Mouse (Mus musculus) testis, adult 2 months (tissue): Measurements from ENCODE around the gene Stard8. TPM values are rescaled to one million over a fixed set of nuclear protein-coding genes. Genes with fewer than 3 reads are reported as not detected.

Experiments
- H3K27ac ChIP-seq: fragments of 200-500 bp; 2 replicates; pipeline ENCODE4 v1.5.1; 2012; ENCODE audit warnings: low read depth, low read length; ENCODE audit not compliant: control insufficient read depth, insufficient read depth
- H3K27me3 ChIP-seq: fragments of 200-500 bp; 2 replicates; pipeline ENCODE4 v1.6.1; 2012; ENCODE audit warnings: mild to moderate bottlenecking, low read length, moderate library complexity; ENCODE audit not compliant: control insufficient read depth, insufficient read depth
- H3K36me3 ChIP-seq: fragments of 200-500 bp; 2 replicates; pipeline ENCODE4 v1.6.1; 2012; ENCODE audit warnings: mild to moderate bottlenecking, low read length; ENCODE audit not compliant: control insufficient read depth, insufficient read depth
- H3K4me1 ChIP-seq: fragments of 200-500 bp; 2 replicates; pipeline ENCODE4 v1.6.1; 2012; ENCODE audit warnings: low read length; ENCODE audit not compliant: control insufficient read depth, insufficient read depth
- H3K4me3 ChIP-seq: fragments of 200-500 bp; 2 replicates; pipeline ENCODE4 v1.5.1; 2012; ENCODE audit warnings: low read depth, mild to moderate bottlenecking, low read length, moderate library complexity, mixed read lengths; ENCODE audit not compliant: control insufficient read depth
- CTCF ChIP-seq: fragments of 200-500 bp; IDR thresholded peaks from 2 replicates; pipeline ENCODE4 v1.5.1; 2012; ENCODE audit warnings: low read depth, mild to moderate bottlenecking, inconsistent platforms, low read length, moderate library complexity; ENCODE audit not compliant: control insufficient read depth, insufficient read depth, insufficient replicate concordance
- POLR2A ChIP-seq: fragments of 200-500 bp; IDR thresholded peaks from 2 replicates; pipeline ENCODE4 v1.6.1; 2012; ENCODE audit warnings: low read depth, mild to moderate bottlenecking, inconsistent platforms, low read length, moderate library complexity; ENCODE audit not compliant: control insufficient read depth
- polyA plus RNA-seq: library from polyadenylated mRNA; depleted of rRNA; stranded (reverse); fragments of >200 nt; gene quantifications from 2 replicates; pipeline ENCODE4 v1.2.3, GENCODE M21; 2012

The Stard8 gene
- polyA plus RNA-seq, 1 experiment = 7.7 TPM

DNA sequence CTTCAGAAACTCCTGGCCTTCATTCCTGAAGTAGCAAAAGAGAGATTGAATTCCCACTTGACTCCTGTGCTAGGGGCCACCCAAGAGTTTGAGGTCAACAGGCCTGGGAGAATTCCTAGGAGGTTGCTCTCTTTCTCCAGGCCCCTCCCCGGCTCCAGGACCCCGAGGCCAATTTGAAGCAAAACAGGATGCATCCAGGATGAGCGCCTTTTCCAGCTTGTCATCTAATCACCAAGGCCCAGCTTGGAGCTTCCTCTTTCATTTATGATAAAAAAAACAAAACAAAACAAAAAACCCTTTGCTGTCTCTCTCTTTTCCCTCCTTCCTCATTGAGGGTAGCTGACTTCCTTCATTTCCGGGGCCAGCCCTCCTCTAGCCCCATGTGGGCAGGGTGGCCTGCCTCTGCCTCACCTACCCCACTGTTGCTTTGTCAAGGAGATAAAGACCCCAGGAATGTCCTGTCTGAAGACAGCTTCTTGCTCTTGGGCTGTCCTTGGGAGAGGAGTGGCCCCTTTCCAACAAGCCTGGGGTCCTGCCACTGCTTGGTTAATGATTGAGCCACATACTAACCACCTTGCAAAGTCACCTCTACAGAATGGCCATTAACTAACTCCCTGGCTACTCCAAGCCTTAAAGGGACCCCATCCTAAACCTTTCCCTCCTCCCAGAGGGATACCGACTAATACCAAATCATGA, 43.5 kb downstream of the Stard8 start:
- H3K4me1 ChIP-seq = peaks cover 4% of the 10 kb centered on the region
- no peaks in the 10 kb centered on the region for H3K27me3 ChIP-seq
- H3K36me3 ChIP-seq = no peaks in the 10 kb centered on the region
- TF ChIP-seq CTCF (no peak), POLR2A (no peak)
- H3K27ac ChIP-seq = no peak overlapping the region
- H3K4me3 ChIP-seq = no peak overlapping the region

DNA sequence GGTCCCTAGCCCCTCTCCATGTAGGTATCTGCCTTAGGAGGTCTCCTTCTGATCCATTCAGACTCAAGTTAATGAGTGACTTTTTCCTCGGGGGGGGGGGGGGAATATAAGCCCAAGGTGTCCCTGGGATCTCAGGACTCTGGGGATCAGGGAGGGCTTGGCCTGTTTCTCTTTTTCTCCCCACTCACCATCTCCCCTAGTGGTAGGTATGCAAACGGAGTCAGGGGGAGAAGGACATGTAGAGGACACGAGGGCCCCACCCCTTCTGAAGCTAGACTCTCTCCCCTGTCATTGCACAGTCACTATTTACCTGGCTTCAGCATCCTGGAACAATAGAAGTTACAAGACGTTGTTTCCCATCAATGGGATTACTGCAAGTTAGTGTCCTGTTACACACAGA, 45.1 kb downstream of the Stard8 start:
- H3K4me1 ChIP-seq = peaks cover 3% of the 10 kb centered on the region
- H3K27me3 ChIP-seq = no peaks in the 10 kb centered on the region
- H3K36me3 ChIP-seq = no peaks in the 10 kb centered on the region
- H3K27ac ChIP-seq = peak overlapping the region; percentile 29; the same call in 1 of the 2 replicates
- TF ChIP-seq CTCF (no peak), POLR2A (no peak)
- no peak overlapping the region for H3K4me3 ChIP-seq

DNA sequence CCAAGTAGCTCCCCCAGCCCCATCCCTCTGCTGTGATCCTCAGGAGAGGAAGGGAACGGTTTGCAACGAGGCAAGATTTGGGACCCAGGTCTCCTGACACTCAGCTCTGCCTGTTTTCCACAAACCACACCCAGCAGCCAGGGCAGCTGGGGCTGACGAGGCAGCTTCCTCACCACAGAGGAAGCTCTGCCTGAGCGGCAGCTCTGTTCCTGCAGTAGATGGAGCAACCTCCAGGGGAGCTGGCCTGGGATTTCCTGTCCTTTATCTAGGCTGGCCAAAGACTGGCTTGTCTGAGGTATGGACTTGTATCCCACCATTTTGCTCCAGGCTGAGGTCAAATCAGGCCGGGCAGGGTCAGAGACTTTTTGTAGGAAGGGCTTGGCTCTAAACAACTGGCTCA, 46.2 kb downstream of the Stard8 start:
- Histone ChIP-seq H3K4me1 (peaks cover 3% of the 10 kb centered on the region), H3K27me3 (no peaks in the 10 kb centered on the region), H3K36me3 (no peaks in the 10 kb centered on the region), H3K4me3 (no peak overlapping the region), H3K27ac (no peak overlapping the region)
- no peak for TF ChIP-seq CTCF
- no peak for TF ChIP-seq POLR2A

DNA sequence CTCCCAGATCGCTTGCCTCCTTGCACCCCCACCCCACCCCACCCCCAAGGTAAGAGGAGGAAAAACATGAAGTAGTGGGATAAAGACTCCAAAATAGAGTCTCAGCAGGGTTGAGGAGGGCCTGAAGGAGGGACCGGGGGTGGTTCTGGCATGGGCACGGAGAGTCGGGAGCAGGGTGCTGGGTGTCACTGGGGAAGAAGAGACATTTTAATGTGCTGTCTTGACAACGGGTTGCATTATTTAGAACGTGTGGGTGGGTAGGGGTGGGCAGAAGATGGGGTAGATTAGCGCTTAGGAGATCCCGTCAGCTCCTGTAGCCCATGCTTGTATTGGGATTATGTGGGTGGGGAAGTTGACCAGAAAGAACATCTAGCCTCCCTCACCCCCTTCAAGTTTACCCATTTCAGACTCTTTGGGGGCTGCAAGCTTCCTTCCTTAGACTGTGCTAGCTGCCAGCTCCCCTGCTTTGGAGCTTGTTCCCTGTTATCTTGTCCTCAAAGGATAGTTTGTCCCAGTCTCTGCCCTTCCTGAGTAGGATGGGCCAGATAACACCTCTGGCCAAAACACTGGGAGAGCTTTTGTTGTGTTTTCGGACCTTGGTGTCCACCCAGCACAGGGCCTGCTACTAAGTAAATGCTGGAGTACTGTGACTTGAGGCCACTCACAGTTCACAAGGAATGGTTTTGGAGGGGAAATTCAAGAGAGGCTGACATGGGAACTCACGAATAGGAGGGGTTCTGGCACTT, 47.9 kb downstream of the Stard8 start:
- no peak overlapping the region for H3K4me3 ChIP-seq
- H3K4me1 ChIP-seq = peaks cover 3% of the 10 kb centered on the region
- no peaks in the 10 kb centered on the region for H3K27me3 ChIP-seq
- TF ChIP-seq CTCF = no peak
- no peak for TF ChIP-seq POLR2A
- H3K36me3 ChIP-seq = no peaks in the 10 kb centered on the region
- peak overlapping the region; percentile 60; the same call in 1 of the 2 replicates for H3K27ac ChIP-seq

DNA sequence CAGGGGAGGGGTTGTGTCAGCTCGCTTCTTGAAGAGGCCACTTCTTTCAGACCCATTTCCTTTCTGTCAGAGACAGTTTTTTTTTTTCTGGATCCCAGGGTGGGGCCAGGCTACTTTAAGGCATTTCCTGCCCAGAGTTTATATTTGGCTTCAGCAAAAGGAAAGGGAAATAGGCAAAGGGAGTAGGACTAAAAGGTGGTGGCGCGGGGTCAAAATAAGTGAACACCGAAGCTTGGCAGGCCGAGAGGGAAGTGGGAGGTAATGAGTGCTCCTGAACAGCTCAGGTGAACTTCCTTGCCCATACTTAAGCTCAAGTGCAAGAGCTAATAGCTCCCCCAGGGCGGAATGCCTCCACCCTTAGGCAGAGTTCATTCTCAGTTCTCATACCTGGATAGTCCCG, 49.2 kb downstream of the Stard8 start:
- no peak overlapping the region; the same call in 1 of the 2 replicates for H3K27ac ChIP-seq
- H3K4me3 ChIP-seq = no peak overlapping the region
- no peaks in the 10 kb centered on the region for H3K36me3 ChIP-seq
- TF ChIP-seq POLR2A (no peak), CTCF (no peak)
- no peaks in the 10 kb centered on the region for H3K27me3 ChIP-seq
- peaks cover 3% of the 10 kb centered on the region for H3K4me1 ChIP-seq

DNA sequence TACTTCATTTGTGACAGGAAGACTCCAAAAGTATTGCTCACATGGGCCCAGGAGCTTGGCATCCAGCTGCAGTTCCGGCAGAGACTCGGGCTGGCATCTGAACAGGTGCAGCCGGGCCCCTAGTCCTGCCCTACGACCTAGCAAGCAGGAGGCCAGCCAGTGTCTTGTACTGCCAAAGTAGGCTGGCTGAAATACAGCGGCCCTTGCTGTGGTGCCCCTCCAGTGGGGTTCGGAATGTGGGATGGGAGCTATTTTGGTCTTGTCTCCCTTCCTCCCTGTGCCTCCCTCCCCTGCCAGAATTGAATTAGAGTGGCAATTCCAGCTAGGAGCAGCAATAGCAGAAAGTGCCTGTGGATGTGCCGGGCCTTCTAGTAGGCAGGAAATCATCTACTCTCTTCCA, 51.5 kb downstream of the Stard8 start:
- Histone ChIP-seq H3K27ac (peak overlapping the region; percentile 17; the same call in 1 of the 2 replicates), H3K4me3 (no peak overlapping the region), H3K27me3 (no peaks in the 10 kb centered on the region), H3K4me1 (peaks cover 3% of the 10 kb centered on the region), H3K36me3 (no peaks in the 10 kb centered on the region)
- TF ChIP-seq POLR2A (no peak), CTCF (no peak)

DNA sequence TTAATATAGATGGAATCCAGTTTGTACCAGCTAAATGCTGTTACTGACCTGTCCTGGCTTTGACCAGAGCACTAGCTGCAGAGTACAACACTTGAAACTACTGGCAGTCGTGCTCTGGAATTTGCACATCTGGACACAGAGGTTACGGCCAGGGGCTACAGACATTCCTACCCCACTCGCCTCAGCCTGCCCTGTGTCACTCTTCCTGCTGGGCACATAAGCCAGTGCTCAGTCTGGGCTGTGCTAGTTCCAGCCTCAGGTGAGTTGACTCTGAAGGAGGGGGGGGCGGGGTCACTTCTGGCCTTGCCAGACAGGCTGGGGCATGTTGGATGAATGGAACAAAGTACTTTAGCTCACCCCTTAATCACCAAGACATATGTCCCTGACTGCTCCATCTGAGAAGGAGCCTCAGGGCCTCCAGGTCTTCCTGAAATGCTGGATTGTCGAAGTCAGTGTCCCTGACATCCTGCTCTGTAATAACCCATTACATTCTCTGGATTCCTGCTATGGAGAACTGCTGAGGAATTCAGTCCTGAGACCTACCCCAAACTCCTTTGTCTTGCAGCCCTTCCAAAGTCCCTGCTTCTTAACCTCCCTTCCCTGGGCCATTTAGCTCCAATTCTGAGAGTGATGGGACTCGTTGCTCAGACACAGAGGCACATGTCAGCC, 54.9 kb downstream of the Stard8 start:
- Histone ChIP-seq H3K4me3 (no peak overlapping the region), H3K27ac (no peak overlapping the region), H3K36me3 (no peaks in the 10 kb centered on the region), H3K4me1 (no peaks in the 10 kb centered on the region), H3K27me3 (no peaks in the 10 kb centered on the region)
- TF ChIP-seq CTCF (no peak), POLR2A (no peak)
